Mouse (Mus musculus) embryonic fibroblast, embryonic 13.5 days (primary cell): ENCODE data around the gene Tmem145.

Source experiments
- CTCF ChIP-seq: IDR thresholded peaks from 2 replicates; pipeline ENCODE4 v1.5.1; 2011; ENCODE audit warnings: mild to moderate bottlenecking, control low read depth, low read length, moderate library complexity, borderline replicate concordance; ENCODE audit not compliant: insufficient read depth
- POLR2A ChIP-seq: IDR thresholded peaks from 2 replicates; pipeline ENCODE4 v1.6.1; 2011; ENCODE audit warnings: low read depth, mild to moderate bottlenecking, control low read depth, low read length, moderate library complexity

DNA sequence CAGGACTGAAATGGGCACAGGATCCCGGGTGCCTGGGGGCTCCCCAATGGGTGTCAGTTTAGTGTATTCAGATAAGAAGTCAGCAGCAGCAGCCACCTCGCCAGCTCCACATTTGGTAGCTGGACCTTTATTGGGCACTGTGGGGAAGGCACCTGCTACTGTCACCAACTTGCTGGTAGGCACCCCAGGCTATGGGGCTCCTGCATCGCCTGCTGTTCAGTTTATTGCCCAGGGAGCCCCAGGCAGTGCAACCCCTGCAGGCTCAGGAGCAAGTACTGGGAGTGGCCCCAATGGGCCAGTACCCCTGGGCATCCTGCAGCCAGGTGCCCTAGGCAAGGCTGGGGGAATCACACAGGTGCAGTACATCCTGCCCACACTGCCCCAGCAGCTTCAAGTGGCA is 17.2 kb upstream of the Tmem145 start:
- TF ChIP-seq CTCF (no peak), POLR2A (no peak)
